Mouse (Mus musculus) 3T3-L1 (cell line): ENCODE results near the gene Ggps1.
A peak's percentile ranks its signal among the peaks of the same experiment; 100 is the strongest.

Source experiments
- DNase-seq: peaks from one replicate; pipeline ENCODE4 v3.0.0-alpha.2; 2015; ENCODE audit warnings: low read depth, low spot score

Ggps1 gene

GRCm38 (mm10) chr13:14063013-14063941 lies at the start of gene Ggps1, which contains the start of gene Arid4b:
Ggps1 (minus strand) TSS chr13:14063488.
Arid4b (plus strand) TSS chr13:14063232.
- peak; percentile 99 for DNase-seq

GRCm38 (mm10) chr13:14111146-14111545 lies 47.9 kb upstream of the Ggps1 start:
- no peak for DNase-seq

DNA sequence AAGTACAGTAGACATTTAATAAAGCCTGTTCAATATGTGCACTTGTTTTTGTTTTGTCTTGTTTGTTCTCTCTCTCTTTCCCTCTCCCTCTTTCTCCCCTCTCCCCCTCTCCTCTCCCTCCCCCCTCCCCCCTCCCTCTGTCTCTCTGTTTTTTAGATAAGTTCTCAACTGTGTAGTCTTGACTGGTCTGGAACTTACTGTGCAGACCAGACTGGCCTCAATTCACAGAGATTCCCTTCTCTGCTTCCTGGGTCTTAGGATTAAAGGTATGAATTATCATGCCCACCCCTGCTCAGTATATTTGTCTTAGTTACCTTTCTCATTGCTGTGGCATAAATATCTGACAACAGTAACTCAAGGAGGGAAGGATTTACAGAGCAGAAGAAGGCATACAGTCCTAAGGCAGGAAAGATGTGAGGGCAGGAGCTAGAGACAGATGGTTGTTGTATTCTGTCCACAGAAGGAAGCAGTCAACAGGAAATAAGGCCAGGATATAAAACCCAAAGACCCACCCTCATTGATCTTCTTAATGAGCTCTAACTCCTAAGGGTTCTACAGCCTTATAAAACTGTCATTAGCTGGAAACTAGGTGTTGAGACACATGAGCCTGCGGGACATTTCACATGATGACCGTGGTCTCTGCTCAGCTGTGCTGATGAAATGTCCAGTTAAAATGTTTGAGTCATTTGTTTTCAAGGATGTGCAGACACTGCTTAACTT lies 47.0 kb upstream of the Ggps1 start:
- DNase-seq: peak; percentile 15

DNA sequence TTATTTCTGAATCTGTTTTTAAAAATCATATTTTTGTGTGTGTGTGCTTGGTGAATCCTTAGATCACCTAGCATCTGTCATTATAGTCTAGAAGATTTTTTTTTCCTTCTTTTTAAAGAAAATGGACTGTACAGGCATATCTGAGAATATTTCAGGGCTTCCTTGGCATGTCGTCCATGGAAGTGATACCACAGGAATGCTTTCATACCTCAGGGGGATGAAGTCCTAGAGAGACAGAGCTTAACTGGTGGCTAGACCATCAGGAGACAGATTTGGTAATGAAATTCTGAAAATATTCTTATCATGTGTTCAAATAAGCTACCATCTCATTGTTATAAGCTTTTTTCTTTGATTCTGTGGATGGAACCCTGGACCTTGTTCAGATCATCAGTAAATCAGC lies 39.7 kb upstream of the Ggps1 start:
- DNase-seq: peak; percentile 65

- DNase-seq: no peak
These were observed 25.4 kb upstream of the Ggps1 start for GRCm38 (mm10) chr13:14088669-14089068.

DNA sequence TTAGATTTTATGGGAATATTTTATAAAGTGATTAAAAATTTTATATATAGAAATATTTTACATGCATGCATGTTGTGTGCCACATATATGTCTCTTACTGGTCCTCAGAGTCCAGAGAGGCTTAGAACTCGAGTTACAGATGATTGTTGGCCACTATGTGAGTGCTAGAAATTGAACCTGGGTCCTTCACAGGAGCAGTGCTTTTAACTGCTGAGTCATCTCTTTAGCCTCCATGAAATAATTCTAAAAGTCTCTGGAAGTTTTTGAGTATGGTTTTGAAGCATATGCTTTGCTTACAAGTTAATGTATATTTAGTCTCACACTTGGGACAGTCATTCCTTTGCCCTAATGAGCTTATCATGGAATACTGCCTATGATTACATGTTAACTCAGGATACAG lies 12.0 kb upstream of the Ggps1 start:
- no peak for DNase-seq

- no peak for DNase-seq
These were observed 11.1 kb upstream of the Ggps1 start for GRCm38 (mm10) chr13:14074371-14074770.

DNA sequence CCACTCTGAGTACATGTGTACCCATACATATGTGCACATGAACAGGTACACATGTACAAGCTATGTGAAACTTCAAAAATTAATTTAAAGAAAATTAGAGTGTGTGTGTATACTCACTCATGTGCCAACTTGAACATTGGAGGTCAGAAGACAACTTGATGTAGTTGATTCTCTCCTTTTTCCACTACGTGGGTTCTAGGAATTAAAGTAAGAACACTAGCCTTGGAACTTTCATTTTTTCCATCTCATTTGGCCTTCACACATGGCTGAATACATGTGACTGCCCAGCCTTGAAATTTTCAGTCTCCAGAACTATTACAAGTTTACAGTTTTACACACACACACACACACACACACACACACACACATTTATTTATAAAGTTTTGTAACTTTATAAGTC lies 6.0 kb upstream of the Ggps1 start:
- DNase-seq: no peak

DNA sequence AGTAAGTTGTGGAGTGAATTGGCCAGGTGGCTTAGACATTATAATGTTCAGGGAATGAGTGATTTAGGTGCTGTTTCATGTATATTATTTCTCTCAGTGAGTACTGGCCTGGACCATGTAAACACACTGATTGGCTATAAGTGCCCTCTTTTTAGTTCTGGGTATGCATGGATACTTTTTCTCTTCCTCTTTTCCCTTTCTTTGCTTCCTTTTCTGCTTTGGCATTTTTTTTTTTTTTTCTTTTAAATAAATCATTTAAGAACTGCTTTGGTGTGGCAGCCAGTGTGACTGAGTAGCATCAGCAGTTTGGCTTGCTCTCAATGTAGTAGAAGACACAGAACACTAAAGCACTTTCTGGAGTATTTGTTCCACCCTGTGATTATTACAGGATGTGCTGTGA lies 4.7 kb upstream of the Ggps1 start:
- DNase-seq: no peak

DNA sequence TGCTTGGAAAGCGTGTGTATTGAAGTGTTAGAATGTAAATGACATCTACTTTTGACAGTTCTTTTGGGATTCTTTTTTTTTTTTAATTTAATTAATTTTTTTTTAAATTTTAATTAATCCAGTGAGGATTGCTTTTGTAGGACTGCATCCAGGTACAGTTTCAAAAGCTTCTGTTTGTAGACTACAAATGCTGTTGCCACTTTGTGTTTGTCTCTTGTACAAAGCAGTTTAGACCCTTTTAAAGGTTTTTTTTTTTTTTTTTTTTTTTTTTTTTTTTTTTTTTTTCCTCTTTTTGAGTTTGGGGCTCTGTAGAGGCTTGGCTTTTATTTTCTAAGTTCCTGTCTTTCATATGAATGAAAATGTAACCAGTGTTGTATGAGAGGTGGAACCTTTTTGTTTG lies 2.4 kb upstream of the Ggps1 start:
- DNase-seq: no peak

GRCm38 (mm10) chr13:14065028-14065380 lies 1.7 kb upstream of the Ggps1 start:
- peak; percentile 36 for DNase-seq

GRCm38 (mm10) chr13:14064341-14065027 lies 1.2 kb upstream of the Ggps1 start:
- no peak for DNase-seq

- DNase-seq: no peak
These were observed 619 bp upstream of the Ggps1 start for GRCm38 (mm10) chr13:14063942-14064271.

GRCm38 (mm10) chr13:14062209-14063012 lies 877 bp downstream of the Ggps1 start:
- DNase-seq: peak; percentile 43

GRCm38 (mm10) chr13:14059582-14059981 lies 3.7 kb downstream of the Ggps1 start:
- DNase-seq: no peak

DNA sequence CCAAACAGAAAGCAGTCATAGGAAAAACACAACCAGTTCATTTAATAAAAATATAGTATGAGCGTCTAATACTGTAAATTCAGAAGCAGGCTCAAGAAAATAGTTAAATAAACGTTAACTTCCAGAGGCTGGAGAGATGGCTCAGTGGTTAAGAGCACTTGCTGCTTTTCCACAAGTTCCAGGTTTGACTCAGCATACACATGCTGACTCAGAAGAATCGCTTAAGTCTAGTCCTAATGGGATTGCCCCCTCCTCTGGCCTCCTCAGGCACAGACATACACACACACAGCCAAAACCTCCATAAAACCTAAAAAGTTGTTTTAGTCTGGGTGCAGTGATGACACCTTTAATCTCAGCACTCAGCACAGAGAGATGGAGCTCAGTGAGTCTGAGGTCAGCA lies 6.5 kb downstream of the Ggps1 start:
- peak; percentile 35 for DNase-seq

DNA sequence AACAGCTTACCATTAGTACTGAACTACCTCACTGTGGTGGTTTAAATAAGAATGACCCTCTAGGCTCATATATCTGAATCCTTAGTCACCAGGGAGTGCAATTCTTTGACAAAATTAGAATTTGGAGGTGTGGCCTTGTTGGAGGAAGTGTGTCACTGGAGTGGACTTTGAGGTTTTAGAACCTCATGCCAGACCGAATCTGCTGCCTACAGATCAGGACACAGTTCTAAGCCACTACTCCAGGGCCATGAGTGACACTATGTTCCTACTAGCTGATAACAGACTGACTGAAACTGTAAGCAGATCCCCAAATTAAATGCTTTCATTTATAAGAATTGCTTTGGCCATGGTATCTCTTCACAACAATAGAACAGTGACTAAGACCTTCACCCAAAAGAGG lies 13.4 kb downstream of the Ggps1 start:
- DNase-seq: peak; percentile 20

GRCm38 (mm10) chr13:14044521-14044920 lies 18.8 kb downstream of the Ggps1 start:
- no peak for DNase-seq

DNA sequence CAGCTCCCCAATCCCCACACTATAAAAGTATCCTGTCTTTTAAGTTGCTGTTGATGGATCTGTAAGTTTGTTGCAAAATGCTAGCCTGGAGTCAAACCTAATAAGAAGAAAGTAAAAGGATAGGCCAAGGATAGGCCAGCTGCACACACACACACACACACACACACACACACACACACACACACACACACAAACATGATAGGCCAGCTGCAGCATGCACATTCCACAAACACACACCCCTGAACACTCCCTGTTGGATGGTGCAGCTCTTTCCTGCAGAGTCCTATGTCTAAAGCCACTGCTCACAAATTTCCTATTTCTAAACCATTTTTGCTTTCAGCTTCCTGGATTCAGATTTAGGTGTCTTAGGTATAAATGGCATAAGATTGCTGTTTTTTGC lies 19.4 kb downstream of the Ggps1 start:
- no peak for DNase-seq

GRCm38 (mm10) chr13:14040186-14040585 lies 23.1 kb downstream of the Ggps1 start:
- peak; percentile 89 for DNase-seq

DNA sequence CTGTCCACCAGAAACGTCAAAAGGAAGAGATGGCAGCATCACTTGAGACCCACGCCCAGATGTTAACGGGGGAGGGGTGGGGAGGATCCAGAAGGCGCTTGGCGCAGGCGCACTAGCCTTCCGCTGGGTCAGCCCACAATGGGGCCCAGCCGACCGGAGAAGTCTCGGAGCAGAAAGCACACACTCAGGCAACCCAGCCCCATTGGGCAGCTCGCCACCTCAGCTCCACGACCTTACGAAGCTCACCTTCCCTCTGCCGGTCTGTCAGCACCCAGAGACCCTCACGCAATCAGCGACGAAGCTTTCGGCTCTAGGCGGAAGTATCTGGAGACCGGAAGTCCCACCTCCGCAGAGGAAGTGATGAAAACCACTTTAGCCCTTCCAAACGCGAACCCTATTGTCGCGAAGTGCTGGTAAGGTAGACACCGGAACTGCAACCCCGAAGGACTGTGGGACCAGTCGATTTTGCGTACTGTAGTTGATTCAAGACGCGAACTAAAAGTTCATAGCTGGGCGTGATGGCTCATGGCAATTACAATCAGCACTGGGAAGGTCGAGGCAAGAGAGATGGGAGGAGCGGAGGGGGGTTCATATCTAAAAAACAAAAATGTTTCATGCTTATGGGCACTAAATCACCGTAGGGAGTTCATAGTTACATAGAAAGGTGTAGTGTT lies 23.9 kb downstream of the Ggps1 start, which contains the start of gene Tbce:
Gene Tbce (minus strand): TSS at position 347 of the 674 bp plus-strand sequence.
- peak; percentile 92 for DNase-seq
